Mouse (Mus musculus): Measurements from ENCODE around the gene Prss23.
A peak's percentile ranks its signal among the peaks of the same experiment; 100 is the strongest.

The Prss23 gene

DNA sequence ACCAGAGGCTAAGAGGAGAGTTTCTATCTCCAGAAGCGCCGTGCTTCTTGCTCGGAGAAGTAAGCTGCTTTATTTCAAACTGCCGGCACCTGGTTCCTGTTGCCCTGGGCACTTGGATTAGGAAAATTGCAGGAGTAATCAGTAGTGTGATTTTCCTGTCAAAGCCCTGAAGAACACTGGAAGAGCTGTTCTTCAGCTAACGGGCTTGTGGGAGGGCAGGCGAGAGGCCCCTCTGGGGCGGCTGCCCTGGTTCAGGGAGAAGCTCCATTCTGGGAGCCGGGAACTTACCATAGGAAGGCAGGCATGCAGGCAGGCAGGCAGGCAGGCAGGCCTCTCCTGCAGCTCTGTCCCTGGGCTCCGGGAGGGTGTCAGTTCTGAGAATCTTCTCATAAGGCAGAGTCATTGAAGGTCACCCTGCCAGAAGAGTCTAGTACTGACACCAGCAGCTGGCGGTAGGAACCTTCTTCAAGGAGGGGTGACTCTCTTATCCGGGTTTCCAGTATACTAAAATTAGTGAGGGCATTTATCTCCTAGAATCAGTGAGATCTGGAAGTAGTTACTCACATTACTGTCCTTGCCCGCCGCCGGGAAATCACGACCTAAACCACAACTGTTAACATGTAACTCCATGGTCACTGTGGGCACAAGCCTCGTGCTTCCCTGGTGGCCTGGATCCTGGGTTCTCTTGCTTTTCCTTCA lies at the start of gene Prss23:
TSS of gene Prss23 (minus strand) at position 457 of the 699 bp plus-strand sequence.
- no peak for DNase-seq

DNA sequence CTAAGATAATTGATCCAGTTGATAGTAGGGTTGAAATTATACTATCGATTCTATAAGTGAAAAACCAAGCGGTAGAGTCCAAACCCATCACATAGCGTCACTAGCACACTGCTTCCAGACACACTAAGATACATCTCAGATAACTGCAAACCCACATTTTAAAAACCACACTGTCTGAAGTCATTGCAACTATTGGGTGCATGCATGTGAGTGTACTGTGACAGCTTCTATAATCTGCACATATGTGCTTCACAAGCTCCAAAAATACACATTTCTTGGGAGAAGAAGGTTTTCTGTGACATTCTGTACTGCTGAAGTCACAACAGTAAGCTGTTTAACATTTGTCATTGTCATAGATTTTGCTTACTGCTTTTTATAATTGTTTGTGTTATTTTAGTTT lies 49.1 kb upstream of the Prss23 start:
- no peak for DNase-seq

DNA sequence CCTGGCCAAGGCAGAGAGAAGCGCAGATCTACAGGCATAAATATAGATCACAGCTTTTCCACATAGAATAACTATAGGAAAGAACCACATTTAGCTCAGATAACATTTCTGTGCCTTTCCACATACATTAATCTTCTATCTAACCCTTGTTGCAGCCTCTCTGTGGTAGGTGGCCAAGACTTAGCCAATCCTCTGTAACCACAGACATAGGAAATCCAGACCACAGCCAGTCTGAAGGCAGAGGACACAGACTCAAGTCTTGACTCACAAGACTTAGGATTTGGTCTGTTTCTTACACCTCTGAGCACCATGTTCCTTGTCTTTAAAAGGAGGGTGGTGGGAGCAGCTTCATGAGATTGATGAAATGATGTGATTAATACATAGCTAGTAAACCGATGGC lies 37.6 kb upstream of the Prss23 start:
- no peak for DNase-seq

DNA sequence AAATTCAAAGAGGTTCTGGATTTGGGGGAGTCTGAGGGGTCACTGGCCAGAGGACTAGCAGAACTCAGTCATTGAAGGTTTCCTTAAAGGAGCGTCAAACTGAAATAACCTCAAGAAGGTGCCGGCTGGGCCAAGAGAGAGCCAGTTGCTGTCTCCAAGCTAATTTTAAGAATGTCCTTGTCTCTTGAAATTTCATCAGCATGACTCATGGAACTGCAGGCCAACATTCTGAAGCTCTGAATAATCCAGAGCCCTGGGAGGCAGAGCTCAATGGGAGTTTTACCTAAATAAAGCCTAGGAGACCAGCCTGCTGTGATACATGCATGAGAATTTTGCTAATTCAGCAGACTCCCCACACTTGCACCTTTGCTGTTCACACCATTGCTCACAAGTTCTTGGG lies 36.5 kb upstream of the Prss23 start:
- DNase-seq: no peak

DNA sequence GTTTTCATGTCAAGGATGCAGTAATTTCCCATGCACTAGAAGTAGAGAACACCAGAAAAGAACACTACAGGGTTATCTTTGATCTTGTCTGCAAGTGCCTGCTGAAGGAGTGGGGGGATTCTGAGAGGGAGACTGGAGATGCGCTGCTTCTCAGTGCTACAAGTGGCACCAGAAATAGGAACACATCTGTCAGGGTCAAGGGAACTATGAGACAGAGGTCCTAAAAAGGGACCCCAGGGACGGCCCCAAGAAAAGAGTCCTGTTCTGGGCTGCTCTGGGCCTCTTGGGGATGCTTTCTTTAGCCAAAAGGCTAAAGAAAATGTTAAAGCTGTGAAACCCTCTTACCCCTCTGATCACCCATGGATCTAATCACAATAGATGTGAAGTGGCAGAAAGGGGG lies 35.2 kb upstream of the Prss23 start:
- no peak for DNase-seq

DNA sequence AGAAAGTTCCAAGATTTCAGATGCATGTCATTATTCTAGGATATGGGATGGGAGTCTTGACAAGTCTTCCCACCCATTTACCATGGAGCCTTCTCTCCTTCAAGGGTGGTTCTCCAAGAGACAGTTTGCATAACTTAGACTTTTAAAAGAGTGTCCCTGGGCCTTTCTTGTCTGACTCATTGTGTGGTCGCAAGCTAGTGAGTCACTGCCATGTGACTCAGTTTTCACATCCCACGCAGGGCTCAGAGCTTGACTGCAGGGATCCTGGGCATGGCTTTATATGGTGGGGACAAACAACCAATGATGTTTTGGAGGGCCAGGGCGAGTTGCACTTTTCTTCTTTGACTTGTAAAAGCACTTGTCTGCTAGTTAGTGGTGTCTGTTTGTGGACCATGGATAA lies 34.0 kb upstream of the Prss23 start:
- no peak for DNase-seq

DNA sequence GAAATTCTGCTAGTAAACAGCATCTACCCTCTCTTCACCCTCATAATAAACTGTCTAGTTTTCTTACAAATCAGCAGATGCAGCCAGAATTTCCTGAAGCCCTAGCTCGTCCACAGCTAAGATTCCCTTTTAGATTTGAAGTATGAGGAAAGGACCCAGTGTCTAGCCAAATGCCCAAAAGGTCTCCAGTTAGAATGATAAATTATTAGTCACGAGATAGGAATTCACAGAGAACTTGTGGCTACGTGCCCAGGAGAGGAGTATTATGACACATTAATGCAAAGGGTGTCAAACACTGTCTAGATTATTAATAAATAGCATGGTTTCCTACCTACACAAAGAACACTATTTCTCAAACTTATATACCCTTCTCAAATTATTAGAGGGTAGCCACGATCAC lies 32.6 kb upstream of the Prss23 start:
- no peak for DNase-seq

DNA sequence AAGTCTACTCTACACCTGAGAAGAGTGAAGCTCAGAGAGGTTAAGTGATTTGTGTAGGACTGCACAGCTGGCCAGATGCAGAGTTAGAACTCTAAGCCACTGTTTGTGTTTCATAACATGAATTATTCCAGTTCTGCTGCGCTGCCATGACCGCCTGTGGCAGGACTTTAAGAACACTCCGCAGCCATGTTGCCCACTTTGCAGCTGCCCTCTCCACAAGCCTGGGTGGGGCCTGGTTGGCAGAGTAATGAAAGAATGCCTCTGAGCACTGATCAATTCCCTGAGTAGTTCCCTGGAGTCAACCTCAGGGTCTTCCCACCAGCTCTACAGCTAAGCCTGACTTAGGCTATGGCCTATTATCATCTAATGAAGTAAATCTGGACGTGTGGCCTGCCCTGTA lies 32.1 kb upstream of the Prss23 start:
- DNase-seq: no peak

DNA sequence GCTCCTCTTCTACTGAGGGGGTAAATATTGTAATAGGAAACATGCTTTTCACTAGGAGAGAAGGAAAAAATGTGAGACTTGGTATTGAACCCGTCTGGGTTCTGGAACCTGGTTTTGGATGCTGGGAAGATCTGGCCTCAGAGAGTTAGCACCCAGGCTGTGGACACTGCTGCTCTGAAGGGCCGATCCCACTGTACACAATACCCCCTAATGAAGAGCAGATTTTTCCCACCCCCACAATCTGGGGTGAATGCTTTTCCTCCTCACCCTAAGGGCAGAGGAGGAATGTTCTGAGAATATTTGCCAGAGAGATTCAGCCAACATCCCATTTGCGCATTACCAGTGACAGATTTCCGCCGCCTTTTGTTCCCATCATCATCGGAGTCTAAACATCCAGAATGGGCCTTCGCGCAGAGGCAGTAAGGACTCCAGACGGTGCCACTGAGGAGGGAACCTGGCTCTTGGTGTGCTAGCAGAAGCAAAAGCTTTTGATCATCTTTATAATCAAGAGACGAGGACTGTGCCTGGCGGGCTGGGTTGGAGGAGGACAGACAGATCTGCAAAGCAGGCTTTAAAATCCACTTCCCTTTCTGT lies 31.6 kb upstream of the Prss23 start:
- no peak for DNase-seq

DNA sequence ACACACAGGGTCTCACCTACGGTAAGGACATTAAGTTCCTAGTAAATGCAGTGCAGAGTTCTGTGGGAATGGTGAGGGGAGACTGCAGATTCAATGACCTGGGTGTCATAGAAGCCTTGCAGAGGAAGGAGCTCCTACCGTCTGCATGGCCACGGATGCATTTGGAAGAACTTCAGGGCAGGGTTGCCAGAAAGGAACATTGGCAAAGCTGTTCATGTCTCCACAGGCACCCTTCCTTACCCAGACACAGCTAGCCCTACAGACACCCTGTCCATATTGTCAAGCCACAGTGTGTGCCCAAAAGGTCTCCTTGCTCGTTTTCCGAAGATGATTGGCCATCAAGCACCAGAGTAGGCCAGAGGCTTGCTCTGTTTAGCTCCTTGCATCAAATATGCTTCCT lies 30.1 kb upstream of the Prss23 start:
- DNase-seq: peak; percentile 15

DNA sequence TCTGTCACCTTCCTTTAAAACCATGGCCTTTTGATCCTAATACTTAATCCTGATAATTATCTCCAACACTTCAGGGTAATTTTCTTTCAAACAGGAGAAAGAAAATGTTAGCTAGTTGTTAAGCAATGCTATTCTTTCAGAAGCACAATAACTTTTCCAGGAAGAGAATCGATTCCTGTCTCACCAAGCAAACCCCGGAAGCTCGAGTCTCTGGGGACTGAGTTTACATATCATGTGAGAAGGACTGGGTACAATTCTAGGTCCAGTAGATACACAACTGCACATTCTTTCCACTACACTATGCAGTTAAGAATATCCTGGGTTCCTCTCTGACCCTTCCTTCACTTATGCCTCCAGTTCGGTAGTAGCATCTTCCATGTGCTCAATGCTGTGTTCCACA lies 29.7 kb upstream of the Prss23 start:
- no peak for DNase-seq

DNA sequence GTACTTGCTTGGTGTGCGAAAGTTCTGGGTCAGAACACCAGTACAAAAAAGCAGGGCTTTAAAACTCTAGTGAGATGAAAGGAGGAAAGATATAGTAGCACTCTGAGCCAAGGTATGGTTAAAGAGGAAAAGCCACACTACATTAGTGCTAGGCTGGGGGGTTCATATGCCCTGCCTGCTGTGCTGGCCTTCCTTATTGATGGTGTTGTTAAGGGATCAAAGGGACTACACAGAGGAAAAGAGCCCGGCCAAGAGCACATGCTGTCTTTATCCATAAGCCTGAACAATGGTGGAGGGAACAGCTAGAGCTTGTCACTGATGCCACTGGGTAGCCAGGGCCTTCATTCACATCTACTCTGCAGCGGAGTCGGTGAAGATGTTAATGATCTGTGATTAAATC lies 28.2 kb upstream of the Prss23 start:
- DNase-seq: no peak

DNA sequence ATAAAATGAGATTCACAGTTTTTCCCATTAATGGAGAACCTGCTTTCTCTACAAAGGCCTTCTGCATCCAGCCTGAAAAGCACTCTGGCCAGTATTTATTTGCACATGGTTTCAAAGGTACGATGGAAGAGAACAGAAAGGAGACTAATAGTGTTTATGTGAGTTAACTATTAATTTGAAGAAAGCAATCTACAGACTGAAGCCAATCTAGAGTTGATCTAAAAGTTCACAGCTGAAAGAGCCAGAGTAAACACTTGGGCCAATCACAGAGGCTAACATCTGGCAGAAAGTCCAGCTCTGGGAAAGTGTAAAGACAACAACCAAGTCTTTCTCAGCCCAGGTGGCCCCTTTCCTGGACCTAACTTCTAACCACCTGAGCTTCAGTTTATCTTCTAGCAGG lies 27.1 kb upstream of the Prss23 start:
- no peak for DNase-seq

DNA sequence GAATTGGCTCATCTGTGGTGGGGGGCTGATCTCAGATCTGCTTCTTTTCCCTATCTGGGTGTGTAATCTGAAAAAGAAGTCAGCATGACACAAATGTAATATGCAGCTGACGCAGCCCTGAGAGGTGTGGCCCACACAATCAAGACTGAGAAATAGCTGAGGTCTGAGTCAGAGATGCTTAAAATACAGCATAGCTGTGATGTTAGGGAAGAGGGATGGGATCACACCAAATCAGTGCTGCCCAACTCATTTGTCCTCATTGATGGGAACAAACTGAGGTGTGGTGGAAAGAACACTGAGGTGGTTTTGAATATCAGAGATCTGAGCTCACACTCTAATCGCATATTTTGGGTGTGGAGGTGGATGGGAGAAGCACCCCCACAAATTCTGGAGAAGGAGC lies 14.0 kb upstream of the Prss23 start:
- DNase-seq: no peak

DNA sequence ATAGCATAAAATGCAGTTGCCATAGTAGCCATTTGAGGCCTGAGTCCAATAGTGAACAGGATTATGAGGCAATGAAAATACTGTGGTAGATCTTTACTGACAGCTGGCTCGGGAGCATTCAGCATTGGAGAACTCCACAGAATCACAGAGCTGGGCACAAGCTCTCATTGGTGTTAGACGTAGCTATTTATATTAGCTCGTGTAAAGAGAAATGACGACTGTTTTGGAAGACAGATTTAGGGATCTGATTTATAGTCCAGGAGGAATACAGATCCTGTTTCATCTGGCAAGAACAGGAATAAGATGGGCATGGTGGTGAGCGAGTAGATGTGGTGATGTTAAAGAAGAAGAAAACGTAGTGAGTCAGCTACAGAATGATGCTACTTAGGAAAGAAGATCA lies 12.4 kb upstream of the Prss23 start:
- no peak for DNase-seq

DNA sequence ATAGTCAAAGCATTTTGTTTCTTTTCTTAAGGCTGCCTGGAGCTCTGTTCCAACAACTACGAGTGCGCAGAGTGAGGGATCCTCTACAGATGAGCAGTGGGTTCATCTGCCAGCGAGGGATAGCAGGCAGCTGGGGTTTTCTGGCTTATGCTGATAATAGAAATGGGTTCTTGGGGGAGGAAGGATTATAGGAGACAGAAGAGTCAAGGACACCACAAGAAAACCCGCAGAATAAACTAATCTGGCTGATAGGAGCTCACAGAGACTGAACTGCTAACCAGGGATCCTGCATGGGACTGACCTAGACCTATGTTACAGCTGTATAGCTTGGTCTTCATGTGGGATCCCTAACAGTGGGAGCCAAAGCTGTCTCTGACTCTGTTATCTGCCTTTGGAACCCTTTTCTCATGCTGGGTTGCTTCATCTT lies 456 bp upstream of the Prss23 start:
- DNase-seq: no peak

DNA sequence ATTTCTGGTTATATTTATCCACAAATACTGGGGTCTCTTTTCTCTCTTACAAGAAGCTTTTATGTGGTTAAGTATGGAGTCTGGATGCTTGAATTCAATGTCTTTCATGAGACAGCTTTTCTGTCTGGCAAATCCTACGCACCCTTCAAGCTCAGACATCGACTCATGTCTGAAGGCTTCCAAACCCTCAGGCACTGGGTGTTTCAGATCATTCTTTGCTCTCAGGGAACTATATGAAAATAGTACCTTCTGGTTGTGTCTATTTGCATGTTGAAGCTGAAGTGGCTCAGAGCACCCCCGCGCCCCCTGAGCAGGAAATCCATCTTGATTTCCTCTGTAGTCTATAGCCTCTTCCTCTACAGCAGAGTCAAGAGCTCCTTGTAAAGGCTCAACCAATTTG lies 3.2 kb downstream of the Prss23 start:
- no peak for DNase-seq

DNA sequence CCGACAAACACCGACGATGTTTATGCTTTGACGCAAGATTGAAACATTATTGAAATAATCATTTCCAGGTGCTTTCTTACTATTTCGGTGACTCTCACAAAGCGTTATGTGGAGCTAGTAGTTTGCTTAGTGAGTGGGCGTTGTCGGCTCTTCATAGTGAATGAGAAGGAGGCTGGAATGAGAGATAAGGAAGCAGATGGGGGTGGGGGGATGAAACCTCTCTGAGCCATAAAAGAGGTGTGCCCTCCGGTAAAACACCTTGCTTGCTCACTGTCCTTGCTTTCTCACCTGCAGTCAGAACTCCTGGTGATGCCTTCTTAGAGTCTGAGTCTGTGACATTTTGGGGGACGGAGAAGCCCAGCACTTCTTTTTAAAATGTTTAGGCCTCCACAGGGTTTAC lies 4.8 kb downstream of the Prss23 start:
- no peak for DNase-seq

DNA sequence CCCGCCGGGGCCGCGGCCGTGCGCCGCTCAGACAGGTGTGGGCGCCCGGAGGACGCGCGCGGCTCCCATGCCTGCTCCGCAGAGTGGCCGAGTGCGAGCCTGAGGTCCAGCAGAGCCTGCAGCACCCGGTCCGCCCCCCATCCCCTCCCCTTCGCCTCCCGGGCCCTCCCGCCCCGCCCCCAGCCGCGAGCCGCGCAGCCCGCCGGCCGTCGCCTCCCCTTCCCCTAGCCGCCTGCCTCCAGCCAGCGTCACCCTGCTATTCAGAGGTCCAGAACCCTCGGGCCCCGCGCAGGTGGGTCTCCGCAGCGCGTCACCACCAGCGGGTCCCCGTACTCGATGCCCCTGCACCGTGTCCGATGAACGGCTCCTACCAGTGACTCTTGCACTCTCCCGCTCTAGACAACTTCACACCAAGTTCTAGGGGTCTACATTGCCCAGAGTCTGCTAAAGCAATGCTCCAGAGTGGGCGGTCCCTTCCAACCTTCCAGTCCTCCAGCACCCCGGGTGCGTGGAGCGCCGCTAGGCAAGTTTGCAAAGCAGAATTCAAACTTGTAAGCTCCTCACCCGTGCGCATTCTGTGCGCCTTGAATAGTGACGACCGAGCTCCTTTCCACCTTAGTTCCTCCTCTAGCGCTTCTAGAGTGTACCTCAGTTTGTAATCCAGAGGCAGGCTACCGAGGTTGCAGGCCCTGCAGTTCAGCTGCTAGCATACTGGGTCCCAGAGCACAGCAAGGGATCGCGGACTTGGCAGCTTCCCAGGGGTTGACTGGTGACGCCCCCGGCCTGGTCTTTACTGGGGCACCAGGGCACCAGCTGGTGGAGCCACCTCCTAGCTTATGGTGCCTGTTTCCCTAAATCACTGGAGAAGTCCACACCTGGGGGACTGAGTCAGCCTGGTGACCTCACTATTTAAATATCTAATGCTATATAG lies 9.3 kb downstream of the Prss23 start:
- peak; percentile 23 for DNase-seq

DNA sequence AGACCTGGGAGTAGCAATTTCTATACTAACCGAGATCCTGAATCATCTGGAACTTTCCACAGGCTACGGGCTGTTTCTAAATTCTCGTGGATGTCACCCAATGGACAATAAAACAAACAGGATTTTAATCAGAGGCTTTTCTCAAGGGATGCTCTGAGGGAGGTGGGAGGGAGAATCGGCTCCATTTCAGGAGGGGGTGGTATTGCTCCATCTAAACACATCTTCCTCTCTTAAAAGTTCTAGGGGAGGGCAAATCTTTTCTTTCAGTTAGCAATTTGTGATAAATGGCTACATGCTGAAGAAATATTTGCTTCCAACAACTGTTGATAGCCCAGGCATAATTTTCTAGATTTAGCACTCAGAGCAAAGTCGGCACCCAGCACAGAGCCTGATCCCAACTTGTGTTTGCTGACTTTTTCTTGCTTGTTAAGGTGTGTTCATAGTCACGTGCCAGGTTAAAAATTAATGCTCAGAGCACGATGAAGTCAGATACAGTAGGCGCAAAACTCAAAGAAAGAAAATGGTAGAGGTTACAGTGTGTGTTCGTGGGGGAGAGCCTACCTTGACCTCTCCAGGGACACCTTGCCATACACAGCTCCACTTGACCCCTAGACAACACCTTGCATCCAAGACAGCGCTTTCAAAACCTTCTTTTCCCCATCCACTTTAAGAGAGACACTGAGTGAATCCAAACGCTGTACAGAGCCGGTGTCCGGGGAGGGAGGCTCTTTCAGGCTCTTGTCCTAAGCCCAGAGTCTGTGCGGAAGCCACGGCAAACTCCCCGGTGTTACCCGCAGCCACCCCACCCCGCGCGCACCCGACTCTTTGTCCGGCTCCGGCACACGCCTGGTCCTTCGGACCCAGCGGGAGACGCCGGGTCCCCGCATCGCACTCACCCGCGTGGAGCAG lies 10.2 kb downstream of the Prss23 start:
- no peak for DNase-seq

DNA sequence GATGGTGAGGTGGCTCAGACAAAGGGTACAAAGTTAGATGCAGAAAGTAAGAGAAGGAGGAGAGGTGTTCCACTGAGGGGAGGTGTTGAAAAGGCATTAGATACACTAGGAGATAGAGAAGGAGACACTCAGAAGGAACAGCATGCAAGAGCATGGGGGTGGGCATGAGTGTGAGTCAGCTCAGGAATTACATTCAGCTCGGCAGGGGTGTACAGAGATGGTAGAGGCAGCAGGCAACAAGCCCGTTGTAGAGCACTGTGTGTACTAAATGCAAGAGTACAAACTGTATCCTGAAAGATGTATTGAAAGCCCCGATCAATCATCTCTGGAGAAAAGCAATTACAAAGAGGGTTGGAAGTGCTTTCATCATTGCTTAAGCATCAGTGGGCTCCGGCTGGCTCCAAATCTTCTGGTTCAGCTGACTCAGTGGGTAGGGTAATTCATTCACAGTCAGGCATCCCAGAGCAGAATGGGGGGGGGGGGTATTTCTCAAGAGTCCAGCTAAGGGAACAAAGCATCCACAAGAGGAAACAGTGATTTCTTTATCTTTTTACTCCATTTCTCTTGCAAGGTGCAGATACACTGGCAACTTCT lies 15.0 kb downstream of the Prss23 start:
- no peak for DNase-seq

DNA sequence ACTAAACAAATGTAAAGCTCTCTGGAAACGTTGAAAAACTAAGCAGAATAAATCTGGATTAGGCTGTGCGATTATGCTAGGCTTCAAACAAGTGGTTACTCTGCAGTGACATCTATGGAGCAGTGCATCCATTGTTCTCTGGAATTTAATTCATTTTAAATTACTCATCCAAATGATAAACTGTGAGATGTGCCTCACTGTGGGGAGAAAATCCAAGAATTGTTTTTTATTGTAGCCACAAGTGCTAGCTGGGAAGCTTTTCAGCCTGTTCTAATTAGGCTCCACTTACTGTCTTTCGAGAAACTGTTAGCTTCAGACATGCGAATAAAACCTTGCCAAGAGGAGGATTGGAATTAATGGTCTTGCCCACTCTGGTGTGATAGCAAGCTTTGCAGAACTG lies 18.3 kb downstream of the Prss23 start:
- DNase-seq: no peak
